Mouse (Mus musculus): ENCODE measurements around the gene Ndn. TPM values are rescaled to one million over a fixed set of nuclear protein-coding genes. Genes with fewer than 3 reads are reported as not detected.

The Ndn gene
- total RNA-seq (2021): 10 to 100 TPM; 55.8 to 92.2 TPM
- 55.5 and 61.7 TPM in 2 replicates for polyA plus RNA-seq (2012; rRNA removed)
- long read RNA-seq, transcript Ndn-201 (1 exons, 3,694 nt): major isoform, 248 of 248 reads
- long read RNA-seq, partial matches to known transcripts: 0 of 248 reads
- long read RNA-seq, other reads (novel, unspliced or antisense): 0 of 248 reads

DNA sequence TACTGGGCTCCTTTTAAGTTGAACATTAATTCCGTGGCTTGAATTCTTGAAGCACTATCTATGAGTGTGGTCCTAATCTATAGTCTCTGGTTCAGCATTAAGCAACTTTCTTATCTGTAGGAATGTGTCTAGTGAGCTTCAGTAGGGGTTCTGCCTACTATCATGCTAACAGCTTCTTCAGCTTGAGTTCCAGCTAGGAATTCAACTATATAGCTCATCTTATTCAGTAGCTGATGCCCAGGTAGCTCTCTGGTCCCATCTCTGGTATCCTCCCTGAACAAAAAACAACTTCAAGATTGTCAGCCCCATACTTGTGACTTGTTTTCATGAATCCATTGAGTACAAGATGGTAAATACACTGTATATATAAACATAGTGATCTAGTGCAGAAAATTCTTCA lies at the start of gene Ndn:
Gene Ndn (plus strand): TSS at position 301 of the 400 bp plus-strand sequence.
- no peak for DNase-seq

DNA sequence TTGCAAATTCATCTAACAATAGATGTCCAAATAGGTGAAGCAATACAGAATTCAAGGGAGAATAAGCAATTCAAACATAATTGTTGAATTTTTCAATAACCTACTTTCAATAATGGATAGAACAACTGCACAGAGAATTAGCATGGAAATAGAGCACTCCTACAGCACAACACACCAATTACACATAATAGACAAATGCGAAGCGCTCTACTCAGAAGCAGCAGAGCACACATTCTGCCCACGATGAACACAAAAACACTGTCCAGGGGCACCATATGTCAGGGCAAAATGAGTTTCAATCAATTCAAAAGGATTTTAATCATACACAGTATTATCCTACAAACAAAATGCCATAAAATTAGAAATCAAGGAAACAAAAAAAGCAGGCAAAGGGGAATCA lies 43.9 kb upstream of the Ndn start:
- no peak for DNase-seq

DNA sequence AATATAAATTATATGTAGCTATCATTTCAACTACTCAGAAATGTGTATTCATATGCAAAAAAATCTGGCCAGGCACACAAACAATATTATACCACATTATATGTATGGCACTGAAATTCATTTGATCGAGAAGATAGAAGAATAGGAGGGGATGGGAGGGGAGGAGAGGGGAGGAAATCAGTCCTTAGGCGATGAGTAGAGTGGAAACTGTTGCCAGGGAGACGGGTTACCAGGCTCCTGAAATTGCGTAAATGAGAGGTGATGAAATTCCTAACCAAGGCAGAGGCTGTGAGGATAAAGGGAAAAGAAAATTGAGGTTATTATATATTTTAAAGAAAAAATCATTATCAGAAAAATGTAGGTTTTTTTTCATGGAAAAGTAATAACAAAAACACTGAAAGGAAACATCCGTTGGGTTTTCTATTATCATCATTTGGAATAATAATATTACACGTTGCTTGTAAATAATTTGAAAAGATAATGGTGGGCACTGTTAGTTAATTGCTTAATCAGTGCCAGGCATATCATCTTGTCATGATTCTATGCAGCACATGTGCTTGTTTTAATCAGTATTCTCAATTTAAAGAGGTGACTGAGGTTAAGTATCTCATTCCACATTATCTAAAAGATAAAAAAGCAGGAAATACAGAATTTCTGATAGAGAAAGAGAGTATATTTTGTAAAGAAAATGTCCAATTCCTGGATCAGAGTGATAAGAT lies 39.3 kb upstream of the Ndn start:
- no peak for DNase-seq

DNA sequence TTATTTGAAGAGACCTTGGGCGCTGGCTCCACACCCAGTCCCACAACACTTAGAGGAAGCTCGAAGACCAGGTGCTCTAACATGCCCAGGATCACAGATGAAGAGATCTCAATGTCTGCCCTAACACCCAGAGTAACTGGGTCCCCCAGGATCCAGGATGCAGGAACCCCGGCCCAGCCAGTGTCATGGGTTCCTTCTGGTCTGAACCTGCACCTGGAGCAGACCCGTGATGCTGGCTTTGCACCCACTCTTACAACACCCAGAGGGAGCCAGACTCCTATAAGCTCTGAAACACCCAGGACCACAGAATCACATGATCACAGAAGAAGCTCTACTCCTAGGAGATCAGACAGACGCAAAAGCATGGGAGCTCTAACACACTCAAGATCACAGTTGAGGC lies 29.6 kb upstream of the Ndn start:
- no peak for DNase-seq

DNA sequence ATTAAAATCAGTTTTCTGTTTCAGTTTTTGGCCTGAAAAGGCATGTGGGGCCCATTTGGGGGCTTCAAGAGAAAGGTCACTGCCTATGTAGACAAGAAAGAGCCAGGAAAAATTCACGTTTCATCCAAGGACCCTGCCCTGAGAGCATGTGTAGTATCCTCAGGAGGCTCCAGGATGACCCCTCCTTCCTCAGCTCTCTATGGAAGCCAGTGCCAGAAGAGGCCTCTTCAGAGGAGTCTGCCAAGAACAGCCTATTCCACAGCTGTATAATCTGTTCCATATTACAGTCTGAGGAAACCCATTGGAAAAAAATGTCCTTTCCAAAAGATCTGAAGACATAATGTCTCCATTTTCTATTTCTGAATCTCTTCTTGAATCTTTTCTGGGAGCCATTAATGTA lies 958 bp upstream of the Ndn start:
- DNase-seq: no peak

DNA sequence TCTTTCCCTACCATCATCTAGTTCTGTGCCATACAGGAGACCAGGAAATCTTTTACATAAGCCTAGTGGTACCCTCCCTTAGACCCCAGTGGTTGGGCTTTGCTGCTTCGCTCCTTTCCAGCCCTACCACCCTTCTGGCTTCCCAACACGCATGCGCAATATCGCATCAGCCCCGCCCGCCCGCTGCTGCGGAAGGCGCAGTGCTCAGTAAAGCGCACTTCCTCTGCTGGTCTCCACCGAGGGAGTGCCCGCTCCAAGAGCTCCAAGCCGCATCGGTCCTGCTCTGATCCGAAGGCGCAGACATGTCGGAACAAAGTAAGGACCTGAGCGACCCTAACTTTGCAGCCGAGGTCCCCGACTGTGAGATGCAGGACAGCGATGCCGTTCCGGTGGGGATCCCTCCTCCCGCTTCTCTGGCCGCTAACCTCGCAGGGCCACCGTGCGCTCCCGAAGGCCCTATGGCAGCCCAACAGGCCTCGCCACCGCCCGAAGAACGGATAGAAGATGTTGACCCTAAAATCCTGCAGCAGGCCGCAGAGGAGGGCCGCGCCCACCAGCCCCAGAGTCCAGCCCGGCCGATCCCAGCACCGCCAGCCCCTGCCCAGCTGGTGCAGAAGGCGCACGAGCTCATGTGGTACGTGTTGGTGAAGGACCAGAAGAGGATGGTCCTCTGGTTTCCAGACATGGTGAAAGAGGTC lies 1.9 kb downstream of the Ndn start:
- peak; percentile 86 for DNase-seq

DNA sequence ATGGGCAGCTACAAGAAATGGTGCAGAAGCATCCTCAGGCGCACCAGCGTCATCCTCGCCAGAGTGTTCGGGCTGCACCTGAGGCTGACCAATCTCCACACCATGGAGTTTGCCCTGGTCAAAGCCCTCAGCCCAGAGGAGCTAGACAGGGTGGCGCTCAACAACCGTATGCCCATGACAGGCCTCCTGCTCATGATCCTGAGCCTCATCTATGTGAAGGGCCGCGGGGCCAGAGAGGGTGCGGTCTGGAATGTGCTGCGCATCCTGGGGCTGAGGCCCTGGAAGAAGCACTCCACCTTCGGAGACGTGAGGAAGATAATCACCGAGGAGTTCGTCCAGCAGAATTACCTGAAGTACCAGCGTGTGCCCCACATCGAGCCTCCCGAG lies 2.4 kb downstream of the Ndn start:
- peak; percentile 21 for DNase-seq

DNA sequence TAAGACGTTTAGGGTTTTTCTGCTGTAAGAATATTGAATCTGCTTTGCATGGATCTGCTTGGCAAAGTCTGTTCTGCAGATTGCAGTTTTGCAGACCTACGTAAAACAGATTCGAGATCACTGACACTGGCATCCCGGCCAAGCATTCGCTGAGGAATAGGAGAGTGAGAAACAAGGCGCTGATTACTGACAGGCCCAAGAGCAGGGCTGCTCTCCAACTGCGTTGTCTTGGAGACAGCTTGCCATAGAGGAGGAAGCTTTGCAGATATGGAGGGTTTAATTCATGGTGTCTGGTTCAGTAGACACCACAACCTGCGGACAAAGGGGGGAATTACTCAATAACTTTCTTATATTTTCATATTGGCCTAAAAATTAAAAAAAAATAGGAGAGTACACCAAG lies 4.9 kb downstream of the Ndn start:
- DNase-seq: no peak

DNA sequence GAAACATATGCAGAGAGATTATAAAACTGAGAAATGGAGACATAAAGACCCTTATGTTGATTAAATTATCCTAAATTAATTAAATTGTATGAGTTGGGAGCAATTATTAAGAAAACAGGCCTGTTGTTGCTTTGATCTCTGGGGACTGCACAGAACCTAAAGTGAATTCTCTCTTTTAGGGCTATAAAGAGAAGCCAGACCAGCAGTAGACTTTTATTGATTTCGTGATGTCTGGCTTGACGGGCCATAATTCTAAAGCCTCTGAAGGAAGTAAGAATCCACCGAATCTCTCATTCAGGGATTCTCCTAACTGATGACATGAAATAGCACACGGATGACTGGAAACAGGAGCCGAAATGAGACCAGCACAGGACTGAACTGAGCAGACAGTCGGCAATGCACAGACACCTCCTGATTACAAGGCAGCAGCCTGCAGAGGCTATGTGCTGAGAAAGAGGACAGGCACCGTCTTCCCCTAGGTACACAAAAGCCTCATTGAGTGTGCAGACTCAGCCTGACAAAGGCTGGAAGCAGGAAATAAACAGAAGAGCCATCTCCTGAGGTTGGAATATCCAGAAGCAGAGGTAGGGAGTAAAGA lies 18.8 kb downstream of the Ndn start:
- DNase-seq: no peak

DNA sequence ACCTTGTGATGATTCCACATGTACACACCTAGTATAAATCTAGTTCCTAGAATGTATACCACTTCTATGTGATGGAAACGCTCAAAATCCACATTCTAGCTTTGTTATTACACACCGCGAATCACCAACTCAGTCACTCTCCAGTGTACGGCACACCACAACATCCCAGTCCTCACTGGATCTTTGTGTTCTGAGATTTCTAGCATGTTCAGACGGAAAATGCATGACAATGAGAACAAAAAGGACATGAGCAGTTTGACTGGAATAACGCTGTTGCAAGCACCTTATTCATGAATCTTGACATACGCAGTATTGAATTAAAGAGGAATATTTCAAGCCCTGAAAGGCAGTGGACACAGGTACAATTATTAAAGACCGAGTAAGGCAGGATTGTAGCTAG lies 20.4 kb downstream of the Ndn start:
- no peak for DNase-seq

DNA sequence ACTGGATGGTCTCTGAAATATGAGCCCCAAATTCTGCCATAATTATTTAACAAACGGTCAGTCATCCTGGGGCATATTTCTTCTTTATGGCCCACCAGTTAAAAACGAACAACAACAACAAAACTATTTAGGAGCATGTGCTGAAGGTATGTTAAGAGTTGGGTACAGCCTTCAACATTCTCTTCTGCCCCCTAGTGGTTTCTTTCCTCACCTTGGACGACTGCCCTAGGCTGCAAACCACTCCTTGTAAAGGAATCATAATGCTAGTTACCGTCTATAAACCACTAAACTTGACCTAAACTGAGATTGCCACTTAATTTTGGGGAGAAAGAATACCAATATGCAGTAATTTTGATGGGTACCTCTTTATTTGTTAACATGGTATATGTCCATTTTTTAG lies 29.3 kb downstream of the Ndn start:
- peak; percentile 51 for DNase-seq

DNA sequence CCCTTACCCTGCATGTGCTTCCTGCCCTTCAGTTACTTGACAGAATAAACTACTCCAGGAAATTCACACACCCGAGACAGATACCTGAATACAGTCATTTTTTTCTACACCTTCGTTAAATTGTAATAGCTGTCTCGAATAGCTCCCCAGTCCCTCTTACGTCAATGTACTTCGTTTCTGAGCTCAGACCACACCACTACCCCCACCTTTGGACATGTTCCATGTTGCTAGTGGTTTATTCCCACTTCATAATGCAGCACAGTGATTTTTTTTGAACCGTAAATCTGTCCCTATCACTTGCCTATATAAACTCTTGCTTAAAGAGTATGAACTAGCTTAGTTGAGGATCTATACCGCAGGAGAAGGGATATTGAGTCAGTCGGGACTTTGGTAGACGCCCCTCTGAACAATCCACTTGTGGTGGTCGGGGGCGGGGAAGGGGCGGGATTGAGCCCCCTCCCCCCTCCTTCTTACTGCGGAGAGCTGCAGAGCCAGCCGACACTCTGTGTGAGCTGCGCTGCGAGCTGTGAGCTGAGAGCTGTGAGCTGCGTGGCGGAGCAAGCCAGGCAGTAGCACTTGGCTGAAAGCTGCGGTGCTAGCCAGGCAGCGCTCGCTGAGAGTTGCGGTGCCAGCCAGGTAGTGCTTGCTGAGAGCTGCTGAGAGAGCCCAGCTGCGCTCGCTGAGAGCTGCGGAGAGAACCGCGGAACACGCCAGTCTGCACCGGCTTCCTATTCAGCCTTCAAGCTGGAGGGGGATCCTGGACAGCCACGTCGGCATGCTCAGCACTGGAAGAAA lies 30.3 kb downstream of the Ndn start, which contains the start of gene Magel2:
Gene Magel2 (plus strand): TSS at position 501 of the 795 bp plus-strand sequence.
- DNase-seq: peak; percentile 42

DNA sequence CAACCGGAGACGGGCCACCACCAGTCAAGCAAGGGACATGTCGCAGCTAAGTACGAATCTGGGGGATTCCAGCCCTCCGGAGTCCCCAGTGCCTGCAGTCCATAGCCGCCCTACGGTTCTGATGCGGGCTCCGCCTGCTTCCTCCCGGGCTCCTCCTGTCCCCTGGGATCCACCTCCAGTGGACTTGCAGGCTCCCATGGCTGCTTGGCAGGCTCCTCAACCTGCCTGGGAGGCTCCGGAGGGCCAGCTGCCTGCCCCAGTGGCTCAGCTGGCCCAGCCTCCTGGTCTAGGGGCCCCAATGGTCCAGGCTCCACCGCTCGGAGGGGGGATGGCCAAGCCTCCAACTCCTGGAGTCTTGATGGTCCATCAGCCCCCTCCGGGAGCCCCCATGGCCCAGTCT lies 30.9 kb downstream of the Ndn start:
- DNase-seq: peak; percentile 40

DNA sequence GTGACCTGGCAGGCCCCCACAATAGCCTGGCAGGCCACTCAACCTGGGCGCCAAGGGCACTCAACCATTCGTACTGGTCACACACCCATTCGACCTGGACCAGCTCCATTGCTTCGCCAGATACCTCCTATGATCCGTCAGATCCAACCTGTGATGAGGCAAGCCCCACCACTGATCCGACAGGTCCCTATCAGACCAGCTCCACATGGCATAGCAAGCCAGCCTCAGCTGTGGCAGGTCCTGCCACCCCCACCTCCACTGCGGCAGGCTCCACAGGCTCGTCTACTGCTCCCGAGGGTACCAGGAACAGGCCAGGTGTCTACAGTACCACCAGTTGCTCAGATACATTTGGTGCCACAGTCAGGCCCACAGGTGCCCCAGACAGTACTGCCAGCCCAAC lies 32.2 kb downstream of the Ndn start:
- no peak for DNase-seq

DNA sequence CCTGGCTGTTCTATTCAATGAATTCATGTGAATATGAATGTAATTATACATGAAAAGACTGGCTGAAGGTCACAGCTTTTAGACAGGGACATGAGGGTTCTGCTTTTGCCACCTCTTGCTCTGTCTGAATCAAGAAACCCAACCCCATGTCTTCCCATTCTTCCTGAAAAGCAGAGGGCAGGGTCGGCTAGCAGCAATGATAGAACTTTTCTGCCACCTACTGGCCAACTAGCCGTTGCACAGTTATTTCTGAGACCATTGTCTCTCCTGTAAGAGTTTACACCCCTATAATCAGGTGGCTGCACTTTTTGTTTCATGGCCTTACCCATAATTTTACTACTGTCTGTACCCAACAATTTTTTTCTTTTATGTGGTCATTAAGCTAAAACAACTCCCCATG lies 36.0 kb downstream of the Ndn start:
- DNase-seq: peak; percentile 47

DNA sequence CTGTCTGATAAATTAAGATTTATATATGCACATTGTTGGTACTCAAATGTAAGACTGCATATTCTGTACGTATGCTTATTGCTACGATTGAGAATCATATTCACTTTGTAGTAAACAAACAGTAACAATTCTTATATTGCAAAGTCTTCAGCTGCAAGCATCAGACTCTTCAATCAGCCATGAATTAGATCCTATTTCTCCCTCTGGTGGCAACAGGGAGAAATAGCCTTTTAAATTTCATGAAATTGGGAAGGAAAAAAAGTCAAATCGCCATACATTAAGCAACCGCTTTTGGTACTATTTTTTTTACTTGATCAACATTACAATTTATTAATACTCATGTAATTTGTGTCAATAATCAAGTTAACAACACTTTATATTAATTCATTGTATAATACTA lies 41.9 kb downstream of the Ndn start:
- DNase-seq: no peak

DNA sequence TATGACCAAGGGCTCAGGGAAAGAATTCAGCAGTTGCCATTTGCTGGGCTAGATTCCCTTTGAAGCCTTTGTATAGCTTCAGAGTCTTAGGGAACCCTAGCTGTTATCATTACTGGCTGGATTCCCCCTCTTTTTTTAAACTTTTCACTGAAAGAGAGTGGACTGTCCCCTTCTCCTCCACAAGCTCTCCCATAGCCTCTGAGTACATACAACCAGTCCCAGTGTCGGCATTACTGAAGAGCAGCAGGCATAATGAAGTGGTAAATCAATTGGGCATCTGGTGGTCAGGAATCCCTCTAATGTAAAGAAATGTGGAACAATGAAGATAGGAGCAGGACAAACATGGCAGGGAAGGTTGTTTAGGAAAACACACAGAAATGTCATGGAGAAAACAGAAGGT lies 45.8 kb downstream of the Ndn start:
- DNase-seq: no peak

Other genes starting within 250 kb of the Ndn start
- 1 to 10 TPM; 1.7 TPM for gene Magel2, start 30.4 kb downstream of the Ndn start, total RNA-seq (2021)
- gene Magel2, start 30.4 kb downstream of the Ndn start, polyA plus RNA-seq (2012; rRNA removed): 3.1 and 4.1 TPM in 2 replicates
- gene Mkrn3, start 73.6 kb downstream of the Ndn start, total RNA-seq (2021): 1 to 10 TPM in 1 of 2 experiments, under 1 TPM in 1; 0.78 to 1.1 TPM
- 0.67 and 1.3 TPM in 2 replicates for gene Mkrn3, start 73.6 kb downstream of the Ndn start, polyA plus RNA-seq (2012; rRNA removed)
- gene Peg12, start 117.9 kb downstream of the Ndn start, total RNA-seq (2021): 1 to 10 TPM in 1 of 2 experiments, under 1 TPM in 1; 0.55 to 1.7 TPM
- 1.9 and 2.1 TPM in 2 replicates for gene Peg12, start 117.9 kb downstream of the Ndn start, polyA plus RNA-seq (2012; rRNA removed)